Mouse (Mus musculus): ENCODE measurements around the gene Cabp2.
"Not testable (repeated sequence)": the region's sequence is repeated elsewhere in the genome, so short reads cannot be mapped to it uniquely, and the experiment has no call there.

- TF ChIP-seq CTCF (IDR thresholded peaks at IDR 0.05; ENCODE audit: low read depth); EP300 (optimal IDR thresholded peaks at IDR 0.05): not testable (repeated sequence)
Observed at GRCm38 (mm10) chr19:4037154-4037787, 44.1 kb upstream of the Cabp2 start.
